Mouse (Mus musculus) midbrain, embryonic 16.5 days (tissue): ENCODE results near the gene Zfp511. TPM values are rescaled to one million over a fixed set of nuclear protein-coding genes. Genes with fewer than 3 reads are reported as not detected.

Experiments
- ATAC-seq: fragments of 200-750 bp; cut with Nextera tagmentation; 2 replicates; pipeline ENCODE4 v1.8.0; 2017; ENCODE audit warnings: moderate TSS enrichment
- H3K27ac ChIP-seq: fragments of 300-500 bp; sonication (generic); 2 replicates; pipeline ENCODE4 v1.5.1; 2014; ENCODE audit warnings: mild to moderate bottlenecking, low read length, mixed read lengths
- H3K27me3 ChIP-seq: fragments of 300-500 bp; sonication (generic); 2 replicates; pipeline ENCODE4 v1.6.1; 2014; ENCODE audit warnings: low read depth, low read length, mixed read lengths; ENCODE audit not compliant: control insufficient read depth, insufficient read depth
- H3K36me3 ChIP-seq: fragments of 300-500 bp; sonication (generic); 2 replicates; pipeline ENCODE4 v1.6.1; 2014; ENCODE audit warnings: mild to moderate bottlenecking, low read length, moderate library complexity, mixed read lengths; ENCODE audit not compliant: control insufficient read depth, insufficient read depth
- H3K4me1 ChIP-seq: fragments of 300-500 bp; sonication (generic); 2 replicates; pipeline ENCODE4 v1.6.1; 2014; ENCODE audit warnings: mild to moderate bottlenecking, low read length, mixed read lengths; ENCODE audit not compliant: control insufficient read depth, insufficient read depth
- H3K4me2 ChIP-seq: fragments of 300-500 bp; sonication (generic); 2 replicates; pipeline ENCODE4 v1.6.1; 2014; ENCODE audit warnings: mild to moderate bottlenecking, low read length, mixed read lengths
- H3K4me3 ChIP-seq: fragments of 300-500 bp; sonication (generic); 2 replicates; pipeline ENCODE4 v1.5.1; 2014; ENCODE audit warnings: low read depth, mild to moderate bottlenecking, low read length, moderate library complexity, mixed read lengths
- H3K9ac ChIP-seq: fragments of 300-500 bp; sonication (generic); 2 replicates; pipeline ENCODE4 v1.6.1; 2014; ENCODE audit warnings: low read depth, low read length, mixed read lengths
- H3K9me3 ChIP-seq: fragments of 300-500 bp; sonication (generic); replicated peaks from 2 replicates; pipeline ENCODE4 v1.6.1; 2014; ENCODE audit warnings: mild to moderate bottlenecking, low read length, mixed read lengths; ENCODE audit not compliant: control insufficient read depth, poor library complexity, severe bottlenecking
- WGBS: fragments of 180-500 bp; shearing (Covaris S2); extraction: QIAGEN DNeasy Blood & Tissue Kit; methylation state at CpG from one replicate; pipeline ENCODE4 v1.1.7; 2014; 5-methylcytosine and 5-hydroxymethylcytosine counted together
- polyA plus RNA-seq: library from polyadenylated mRNA; unstranded; fragments of >200 nt; fragmentation: Nextera tagmentation; extraction: Ambion mirVana; gene quantifications from 2 replicates; pipeline ENCODE4 v1.2.1, GENCODE M21; 2015

The Zfp511 gene
- polyA plus RNA-seq, 1 experiment from 2014 or later = 56.5 TPM

GRCm38 (mm10) chr7:140001086-140001740 lies 35.0 kb upstream of the Zfp511 start:
- Histone ChIP-seq H3K27me3 (no peaks in the 10 kb centered on the region), H3K36me3 (peaks cover 47% of the 10 kb centered on the region), H3K9me3 (no peaks in the 10 kb centered on the region), H3K4me1 (no peaks in the 10 kb centered on the region), H3K4me3 (no peak overlapping the region), H3K9ac (no peak overlapping the region), H3K4me2 (no peak overlapping the region), H3K27ac (no peak overlapping the region)
- no peak for ATAC-seq
- 49% methylated on average over 12 of the region's 12 CpGs for WGBS

GRCm38 (mm10) chr7:140004666-140005065 lies 31.5 kb upstream of the Zfp511 start:
- Histone ChIP-seq H3K27me3 (no peaks in the 10 kb centered on the region), H3K9ac (no peak overlapping the region), H3K4me3 (no peak overlapping the region), H3K36me3 (peaks cover 23% of the 10 kb centered on the region), H3K9me3 (no peaks in the 10 kb centered on the region), H3K27ac (no peak overlapping the region), H3K4me2 (no peak overlapping the region), H3K4me1 (no peaks in the 10 kb centered on the region)
- ATAC-seq = no peak
- WGBS = 95% methylated on average over 8 of the region's 8 CpGs

- Histone ChIP-seq H3K27ac (no peak overlapping the region), H3K9me3 (no peaks in the 10 kb centered on the region), H3K4me2 (no peak overlapping the region), H3K36me3 (peaks cover 12% of the 10 kb centered on the region; the same call in 1 of the 2 replicates), H3K27me3 (no peaks in the 10 kb centered on the region), H3K4me1 (no peaks in the 10 kb centered on the region), H3K9ac (no peak overlapping the region), H3K4me3 (no peak overlapping the region)
- 96% methylated on average over 9 of the region's 9 CpGs for WGBS
- ATAC-seq = no peak
Measured at GRCm38 (mm10) chr7:140006861-140007611, 29.2 kb upstream of the Zfp511 start.

- peaks cover 10% of the 10 kb centered on the region; the same call in 1 of the 2 replicates for H3K36me3 ChIP-seq
Measured at GRCm38 (mm10) chr7:140007781-140008180, 28.4 kb upstream of the Zfp511 start.

GRCm38 (mm10) chr7:140011336-140011735 lies 24.9 kb upstream of the Zfp511 start:
- H3K27ac ChIP-seq = no peak overlapping the region
- H3K4me3 ChIP-seq = no peak overlapping the region
- no peaks in the 10 kb centered on the region for H3K4me1 ChIP-seq
- no peaks in the 10 kb centered on the region for H3K27me3 ChIP-seq
- no peaks in the 10 kb centered on the region for H3K9me3 ChIP-seq
- H3K36me3 ChIP-seq = peaks cover 6% of the 10 kb centered on the region; the same call in 1 of the 2 replicates
- WGBS = 97% methylated on average over 17 of the region's 17 CpGs
- H3K9ac ChIP-seq = no peak overlapping the region
- H3K4me2 ChIP-seq = no peak overlapping the region
- no peak for ATAC-seq

More at GRCm38 (mm10) chr7:140007781-140008180, 28.4 kb upstream of the Zfp511 start:
- no peak overlapping the region for H3K4me3 ChIP-seq
- 96% methylated on average over 9 of the region's 9 CpGs for WGBS
- no peak overlapping the region for H3K9ac ChIP-seq
- H3K4me2 ChIP-seq = no peak overlapping the region
- no peaks in the 10 kb centered on the region for H3K9me3 ChIP-seq
- H3K27me3 ChIP-seq = no peaks in the 10 kb centered on the region
- no peaks in the 10 kb centered on the region for H3K4me1 ChIP-seq
- no peak for ATAC-seq
- no peak overlapping the region for H3K27ac ChIP-seq

GRCm38 (mm10) chr7:140031771-140032170 lies 4.4 kb upstream of the Zfp511 start:
- peaks cover 43% of the 10 kb centered on the region for H3K36me3 ChIP-seq
- no peaks in the 10 kb centered on the region for H3K9me3 ChIP-seq
- no peak overlapping the region for H3K9ac ChIP-seq
- ATAC-seq = no peak
- no peaks in the 10 kb centered on the region for H3K27me3 ChIP-seq
- 94% methylated on average over 12 of the region's 12 CpGs for WGBS
- no peak overlapping the region for H3K4me3 ChIP-seq
- H3K4me1 ChIP-seq = peaks cover 16% of the 10 kb centered on the region
- H3K4me2 ChIP-seq = no peak overlapping the region
- no peak overlapping the region for H3K27ac ChIP-seq

GRCm38 (mm10) chr7:140032366-140032765 lies 3.8 kb upstream of the Zfp511 start:
- no peaks in the 10 kb centered on the region for H3K9me3 ChIP-seq
- no peaks in the 10 kb centered on the region for H3K27me3 ChIP-seq
- whole genome bisulfite sequencing = 98% methylated on average over 10 of the region's 10 CpGs
- H3K4me2 ChIP-seq = no peak overlapping the region
- peaks cover 43% of the 10 kb centered on the region for H3K36me3 ChIP-seq
- H3K4me1 ChIP-seq = peaks cover 22% of the 10 kb centered on the region
- no peak overlapping the region for H3K27ac ChIP-seq
- H3K9ac ChIP-seq = no peak overlapping the region
- no peak for ATAC-seq
- no peak overlapping the region for H3K4me3 ChIP-seq

- peaks cover 38% of the 10 kb centered on the region for H3K36me3 ChIP-seq
- WGBS = 96% methylated on average over 9 of the region's 9 CpGs
- no peak for ATAC-seq
- H3K9ac ChIP-seq = no peak overlapping the region
- no peak overlapping the region for H3K27ac ChIP-seq
- no peaks in the 10 kb centered on the region for H3K27me3 ChIP-seq
- H3K4me3 ChIP-seq = no peak overlapping the region
- H3K9me3 ChIP-seq = no peaks in the 10 kb centered on the region
- H3K4me2 ChIP-seq = no peak overlapping the region
- H3K4me1 ChIP-seq = peaks cover 22% of the 10 kb centered on the region
Measured at GRCm38 (mm10) chr7:140033386-140033785, 2.8 kb upstream of the Zfp511 start.

- WGBS = 26% methylated on average over 7 of the region's 7 CpGs
- Histone ChIP-seq H3K4me3 (peak overlapping the region; percentile 89), H3K27ac (no peak overlapping the region), H3K9me3 (no peaks in the 10 kb centered on the region), H3K4me1 (peaks cover 22% of the 10 kb centered on the region), H3K9ac (peak overlapping the region; percentile 95), H3K27me3 (no peaks in the 10 kb centered on the region), H3K4me2 (peak overlapping the region; percentile 97), H3K36me3 (peaks cover 23% of the 10 kb centered on the region)
- no peak for ATAC-seq
Measured at GRCm38 (mm10) chr7:140035456-140035855, 735 bp upstream of the Zfp511 start.
